8 mouse cellular contexts compared by ENCODE assay signal in genomic region chr12:36670915-36671579, GRCm38 (mm10).
DNase-seq lines count a peak whose midpoint lies in the region; ATAC-seq lines count a peak whose summit lies in the region.

No protein-coding gene starts in this region.

- H3K36me3 ChIP-seq in hindbrain, embryonic 13.5 days = no peaks in the 10 kb centered on the region
- no peaks in the 10 kb centered on the region for H3K36me3 ChIP-seq in hindbrain, embryonic 10.5 days
- no peaks in the 10 kb centered on the region for H3K36me3 ChIP-seq in embryonic facial prominence, embryonic 14.5 days (ENCODE audit: control insufficient read depth, insufficient read depth, low read length)
- H3K36me3 ChIP-seq in limb, embryonic 13.5 days = no peaks in the 10 kb centered on the region

- H3K9ac ChIP-seq in hindbrain, embryonic 13.5 days = no peak overlapping the region
- H3K9ac ChIP-seq in embryonic facial prominence, embryonic 14.5 days (ENCODE audit: low read depth, low read length) = no peak overlapping the region
- H3K9ac ChIP-seq in limb, embryonic 13.5 days = no peak overlapping the region

- H3K27ac ChIP-seq in hindbrain, embryonic 13.5 days = no peak overlapping the region
- H3K27ac ChIP-seq in hindbrain, embryonic 10.5 days = no peak overlapping the region
- no peak overlapping the region for H3K27ac ChIP-seq in embryonic facial prominence, embryonic 14.5 days (replicated peaks; ENCODE audit: low read depth, low read length)
- no peak overlapping the region for H3K27ac ChIP-seq in limb, embryonic 13.5 days

- H3K4me3 ChIP-seq in hindbrain, embryonic 13.5 days = no peak overlapping the region
- H3K4me3 ChIP-seq in hindbrain, embryonic 10.5 days = no peak overlapping the region
- no peak overlapping the region for H3K4me3 ChIP-seq in embryonic facial prominence, embryonic 14.5 days (ENCODE audit: low read depth, low read length)
- no peak overlapping the region for H3K4me3 ChIP-seq in limb, embryonic 13.5 days

- WGBS in hindbrain, embryonic 13.5 days = 40% methylated on average over 10 of the region's 10 CpGs
- 42% methylated on average over 10 of the region's 10 CpGs for WGBS in hindbrain, embryonic 10.5 days
- WGBS in embryonic facial prominence, embryonic 14.5 days = 37% methylated on average over 10 of the region's 10 CpGs
- 36% methylated on average over 10 of the region's 10 CpGs for WGBS in limb, embryonic 13.5 days

- DNase-seq in hindbrain, embryonic 10.5 days (ENCODE audit: low spot score) = no peak
- DNase-seq in ES-CJ7 (ENCODE audit: low read depth, low spot score) = peak; percentile 20
- peak; percentile 78 for DNase-seq in embryonic facial prominence, embryonic 14.5 days (ENCODE audit: low spot score)
- peak; percentile 38 for DNase-seq in telencephalon, adult 2 months (ENCODE audit: low read depth, low spot score)
- no peak for DNase-seq in adrenal gland, postnatal 25 days

- H3K9me3 ChIP-seq in hindbrain, embryonic 13.5 days = no peaks in the 10 kb centered on the region
- H3K9me3 ChIP-seq in hindbrain, embryonic 10.5 days = no peaks in the 10 kb centered on the region
- H3K9me3 ChIP-seq in embryonic facial prominence, embryonic 14.5 days (ENCODE audit: control insufficient read depth, low read length) = no peaks in the 10 kb centered on the region
- no peaks in the 10 kb centered on the region for H3K9me3 ChIP-seq in limb, embryonic 13.5 days

- peak; percentile 69; the same call in 1 of the 2 replicates for ATAC-seq in hindbrain, embryonic 13.5 days (ENCODE audit: low FRiP score)
- peak; percentile 64; the same call in 1 of the 2 replicates for ATAC-seq in embryonic facial prominence, embryonic 14.5 days (ENCODE audit: low read depth)
- ATAC-seq in limb, embryonic 13.5 days (ENCODE audit: low FRiP score, low read depth) = peak; percentile 18; the same call in 1 of the 2 replicates
- no peak for ATAC-seq in erythroblast, adult 5-6 weeks (replicated peaks; ENCODE audit: low FRiP score, poor library complexity, severe bottlenecking)

- H3K27me3 ChIP-seq in hindbrain, embryonic 13.5 days = no peaks in the 10 kb centered on the region
- H3K27me3 ChIP-seq in hindbrain, embryonic 10.5 days (ENCODE audit: insufficient read depth, poor library complexity, severe bottlenecking) = no peaks in the 10 kb centered on the region
- no peaks in the 10 kb centered on the region for H3K27me3 ChIP-seq in embryonic facial prominence, embryonic 14.5 days (replicated peaks; ENCODE audit: control insufficient read depth, insufficient read depth, low read length)
- H3K27me3 ChIP-seq in limb, embryonic 13.5 days = no peaks in the 10 kb centered on the region

- H3K4me1 ChIP-seq in hindbrain, embryonic 13.5 days (replicated peaks) = peaks cover 9% of the 10 kb centered on the region; the same call in 1 of the 2 replicates
- peaks cover 5% of the 10 kb centered on the region for H3K4me1 ChIP-seq in hindbrain, embryonic 10.5 days (replicated peaks)
- H3K4me1 ChIP-seq in embryonic facial prominence, embryonic 14.5 days (ENCODE audit: control insufficient read depth, insufficient read depth, low read length) = peaks cover 6% of the 10 kb centered on the region; the same call in 1 of the 2 replicates
- peaks cover 9% of the 10 kb centered on the region; the same call in 1 of the 2 replicates for H3K4me1 ChIP-seq in limb, embryonic 13.5 days

- H3K4me2 ChIP-seq in hindbrain, embryonic 13.5 days = no peak overlapping the region
- no peak overlapping the region for H3K4me2 ChIP-seq in embryonic facial prominence, embryonic 14.5 days (ENCODE audit: low read depth, low read length)
- H3K4me2 ChIP-seq in limb, embryonic 13.5 days (replicated peaks) = no peak overlapping the region

Comparison
In these comparisons a context has a peak if more than half of its experiments do, and no peak if none do; other contexts are left out.
1. DNase-seq: peak in ES-CJ7 (single experiment), embryonic facial prominence, embryonic 14.5 days (single experiment) and telencephalon, adult 2 months (single experiment); none in hindbrain, embryonic 10.5 days (single experiment) and adrenal gland, postnatal 25 days (single experiment).